Mouse (Mus musculus): Measurements from ENCODE around the gene Notch1. TPM values are rescaled to one million over a fixed set of nuclear protein-coding genes. Genes with fewer than 3 reads are reported as not detected.

Notch1 gene
- polyA plus RNA-seq, 1 experiment: 11.1 TPM

GRCm38 (mm10) chr2:26534616-26535015 lies 18.2 kb upstream of the Notch1 start:
- TF ChIP-seq CTCF (IDR thresholded peaks at IDR 0.05; ENCODE audit: extremely low read depth, insufficient read depth, low read length) (no peak), POLR2A (IDR thresholded peaks at IDR 0.05; ENCODE audit: extremely low read depth, insufficient read depth, low read length) (no peak)
- no peak overlapping the region for H3K4me3 ChIP-seq (ENCODE audit: insufficient read depth, low read length)
- H3K4me1 ChIP-seq (ENCODE audit: control insufficient read depth, insufficient read depth, low read length): peaks cover 4% of the 10 kb centered on the region
- no peak overlapping the region for H3K27ac ChIP-seq (ENCODE audit: insufficient read depth, low read length)

- TF ChIP-seq POLR2A (IDR thresholded peaks at IDR 0.05; ENCODE audit: extremely low read depth, insufficient read depth, low read length): no peak
- TF ChIP-seq CTCF (IDR thresholded peaks at IDR 0.05; ENCODE audit: extremely low read depth, insufficient read depth, low read length): no peak
- peaks cover 4% of the 10 kb centered on the region for H3K4me1 ChIP-seq (ENCODE audit: control insufficient read depth, insufficient read depth, low read length)
- no peak overlapping the region for H3K4me3 ChIP-seq (ENCODE audit: insufficient read depth, low read length)
- no peak overlapping the region for H3K27ac ChIP-seq (ENCODE audit: insufficient read depth, low read length)
Measured at GRCm38 (mm10) chr2:26534161-26534560, 17.7 kb upstream of the Notch1 start.

GRCm38 (mm10) chr2:26533249-26533648 lies 16.8 kb upstream of the Notch1 start:
- peaks cover 4% of the 10 kb centered on the region for H3K4me1 ChIP-seq (ENCODE audit: control insufficient read depth, insufficient read depth, low read length)
- H3K27ac ChIP-seq (ENCODE audit: insufficient read depth, low read length): no peak overlapping the region
- no peak overlapping the region for H3K4me3 ChIP-seq (ENCODE audit: insufficient read depth, low read length)
- TF ChIP-seq CTCF (IDR thresholded peaks at IDR 0.05; ENCODE audit: extremely low read depth, insufficient read depth, low read length) (no peak), POLR2A (IDR thresholded peaks at IDR 0.05; ENCODE audit: extremely low read depth, insufficient read depth, low read length) (no peak)

- Histone ChIP-seq H3K4me3 (ENCODE audit: insufficient read depth, low read length) (no peak overlapping the region), H3K27ac (ENCODE audit: insufficient read depth, low read length) (no peak overlapping the region), H3K4me1 (ENCODE audit: control insufficient read depth, insufficient read depth, low read length) (peaks cover 4% of the 10 kb centered on the region)
- TF ChIP-seq CTCF (IDR thresholded peaks at IDR 0.05; ENCODE audit: extremely low read depth, insufficient read depth, low read length) (no peak), POLR2A (IDR thresholded peaks at IDR 0.05; ENCODE audit: extremely low read depth, insufficient read depth, low read length) (no peak)
Measured at GRCm38 (mm10) chr2:26531829-26532228, 15.4 kb upstream of the Notch1 start.

GRCm38 (mm10) chr2:26529881-26530280 lies 13.4 kb upstream of the Notch1 start:
- no peak overlapping the region for H3K27ac ChIP-seq (ENCODE audit: insufficient read depth, low read length)
- H3K4me3 ChIP-seq (ENCODE audit: insufficient read depth, low read length): no peak overlapping the region
- TF ChIP-seq POLR2A (IDR thresholded peaks at IDR 0.05; ENCODE audit: extremely low read depth, insufficient read depth, low read length) (no peak), CTCF (IDR thresholded peaks at IDR 0.05; ENCODE audit: extremely low read depth, insufficient read depth, low read length) (no peak)
- H3K4me1 ChIP-seq (ENCODE audit: control insufficient read depth, insufficient read depth, low read length): peaks cover 1% of the 10 kb centered on the region

- H3K27ac ChIP-seq (ENCODE audit: insufficient read depth, low read length): no peak overlapping the region
- no peaks in the 10 kb centered on the region; the same call in 1 of the 2 replicates for H3K4me1 ChIP-seq (ENCODE audit: control insufficient read depth, insufficient read depth, low read length)
- no peak overlapping the region for H3K4me3 ChIP-seq (ENCODE audit: insufficient read depth, low read length)
- TF ChIP-seq POLR2A (IDR thresholded peaks at IDR 0.05; ENCODE audit: extremely low read depth, insufficient read depth, low read length): no peak
- TF ChIP-seq CTCF (IDR thresholded peaks at IDR 0.05; ENCODE audit: extremely low read depth, insufficient read depth, low read length): no peak
Measured at GRCm38 (mm10) chr2:26529221-26529805, 12.8 kb upstream of the Notch1 start.

- Histone ChIP-seq H3K27ac (ENCODE audit: insufficient read depth, low read length) (no peak overlapping the region), H3K4me1 (ENCODE audit: control insufficient read depth, insufficient read depth, low read length) (no peaks in the 10 kb centered on the region), H3K4me3 (ENCODE audit: insufficient read depth, low read length) (no peak overlapping the region)
- TF ChIP-seq CTCF (IDR thresholded peaks at IDR 0.05; ENCODE audit: extremely low read depth, insufficient read depth, low read length) (no peak), POLR2A (IDR thresholded peaks at IDR 0.05; ENCODE audit: extremely low read depth, insufficient read depth, low read length) (no peak)
Measured at GRCm38 (mm10) chr2:26526443-26527257, 10.2 kb upstream of the Notch1 start.

- TF ChIP-seq CTCF (IDR thresholded peaks at IDR 0.05; ENCODE audit: extremely low read depth, insufficient read depth, low read length): no peak
- no peak for TF ChIP-seq POLR2A (IDR thresholded peaks at IDR 0.05; ENCODE audit: extremely low read depth, insufficient read depth, low read length)
- H3K4me3 ChIP-seq (ENCODE audit: insufficient read depth, low read length): no peak overlapping the region
- H3K27ac ChIP-seq (ENCODE audit: insufficient read depth, low read length): no peak overlapping the region
- H3K4me1 ChIP-seq (ENCODE audit: control insufficient read depth, insufficient read depth, low read length): no peaks in the 10 kb centered on the region
Measured at GRCm38 (mm10) chr2:26525355-26526018, 9.0 kb upstream of the Notch1 start.

- H3K4me3 ChIP-seq (ENCODE audit: insufficient read depth, low read length): no peak overlapping the region
- H3K27ac ChIP-seq (ENCODE audit: insufficient read depth, low read length): no peak overlapping the region
- TF ChIP-seq CTCF (IDR thresholded peaks at IDR 0.05; ENCODE audit: extremely low read depth, insufficient read depth, low read length) (no peak), POLR2A (IDR thresholded peaks at IDR 0.05; ENCODE audit: extremely low read depth, insufficient read depth, low read length) (no peak)
- no peaks in the 10 kb centered on the region for H3K4me1 ChIP-seq (ENCODE audit: control insufficient read depth, insufficient read depth, low read length)
Measured at GRCm38 (mm10) chr2:26522327-26522726, 5.9 kb upstream of the Notch1 start.

Data from cortical plate, adult 2 months (tissue).